Mouse (Mus musculus): ENCODE results near the gene Samd4b. TPM values are rescaled to one million over a fixed set of nuclear protein-coding genes. Genes with fewer than 3 reads are reported as not detected.

Samd4b gene
- polyA plus RNA-seq (2012; rRNA removed): 83.9 and 92.0 TPM in 2 replicates

GRCm38 (mm10) chr7:28597642-28598446 is at the start of gene Samd4b, which contains the start of gene Pak4:
Gene Samd4b, minus strand, starts transcription at chr7:28598144.
Gene Pak4, minus strand, starts transcription at chr7:28598185.
- TF ChIP-seq CTCF (IDR thresholded peaks at IDR 0.05; ENCODE audit: borderline replicate concordance, extremely low read depth, insufficient read depth, insufficient read length) (peak; percentile 37; the same call in 1 of the 2 replicates), POLR2A (IDR thresholded peaks at IDR 0.05; ENCODE audit: borderline replicate concordance, extremely low read depth, insufficient read depth, insufficient read length, poor library complexity, severe bottlenecking) (peak; percentile 97)
- DNase-seq (ENCODE audit: low read depth): peak; percentile 99

- no peak for DNase-seq (ENCODE audit: low read depth)
- TF ChIP-seq POLR2A (IDR thresholded peaks at IDR 0.05; ENCODE audit: borderline replicate concordance, extremely low read depth, insufficient read depth, insufficient read length, poor library complexity, severe bottlenecking) (no peak), CTCF (IDR thresholded peaks at IDR 0.05; ENCODE audit: borderline replicate concordance, extremely low read depth, insufficient read depth, insufficient read length) (peak; percentile 22; the same call in 1 of the 2 replicates)
Observed at GRCm38 (mm10) chr7:28647016-28647415, 49.1 kb upstream of the Samd4b start.

DNA sequence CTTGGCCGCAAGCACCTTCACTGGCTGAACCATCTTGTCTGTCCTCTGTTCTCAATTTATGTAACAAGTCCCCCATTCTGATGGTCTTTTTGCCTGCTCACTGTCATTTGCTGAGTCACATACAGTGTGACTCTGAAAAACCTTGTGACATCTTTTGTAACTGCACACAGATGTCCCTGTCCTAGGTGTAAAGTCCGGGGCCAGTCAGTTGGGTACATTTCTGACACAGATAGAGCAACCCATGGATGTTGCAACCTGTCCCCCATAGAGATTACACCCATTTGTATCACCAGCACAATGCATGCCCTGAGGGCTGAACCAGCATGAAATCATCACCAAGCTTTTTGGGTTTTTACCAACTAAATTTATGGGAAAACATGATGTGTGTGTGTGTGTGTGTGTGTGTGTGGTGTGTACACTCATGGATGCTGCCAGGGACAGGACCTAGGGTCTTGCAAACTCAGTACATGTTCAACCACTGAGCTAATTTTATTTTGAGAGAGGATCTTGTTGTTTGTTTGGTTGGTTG is 48.1 kb upstream of the Samd4b start:
- TF ChIP-seq CTCF (IDR thresholded peaks at IDR 0.05; ENCODE audit: borderline replicate concordance, extremely low read depth, insufficient read depth, insufficient read length) (no peak), POLR2A (IDR thresholded peaks at IDR 0.05; ENCODE audit: borderline replicate concordance, extremely low read depth, insufficient read depth, insufficient read length, poor library complexity, severe bottlenecking) (no peak)
- no peak for DNase-seq (ENCODE audit: low read depth)

- no peak for DNase-seq (ENCODE audit: low read depth)
Observed at GRCm38 (mm10) chr7:28645366-28645765, 47.4 kb upstream of the Samd4b start.

GRCm38 (mm10) chr7:28641546-28641945 is 43.6 kb upstream of the Samd4b start:
- TF ChIP-seq POLR2A (IDR thresholded peaks at IDR 0.05; ENCODE audit: borderline replicate concordance, extremely low read depth, insufficient read depth, insufficient read length, poor library complexity, severe bottlenecking) (no peak), CTCF (IDR thresholded peaks at IDR 0.05; ENCODE audit: borderline replicate concordance, extremely low read depth, insufficient read depth, insufficient read length) (no peak)
- DNase-seq (ENCODE audit: low read depth): no peak

More at GRCm38 (mm10) chr7:28645366-28645765, 47.4 kb upstream of the Samd4b start:
- TF ChIP-seq POLR2A (IDR thresholded peaks at IDR 0.05; ENCODE audit: borderline replicate concordance, extremely low read depth, insufficient read depth, insufficient read length, poor library complexity, severe bottlenecking) (no peak), CTCF (IDR thresholded peaks at IDR 0.05; ENCODE audit: borderline replicate concordance, extremely low read depth, insufficient read depth, insufficient read length) (no peak)

GRCm38 (mm10) chr7:28637511-28637910 is 39.6 kb upstream of the Samd4b start:
- no peak for TF ChIP-seq CTCF (IDR thresholded peaks at IDR 0.05; ENCODE audit: borderline replicate concordance, extremely low read depth, insufficient read depth, insufficient read length)
- TF ChIP-seq POLR2A (IDR thresholded peaks at IDR 0.05; ENCODE audit: borderline replicate concordance, extremely low read depth, insufficient read depth, insufficient read length, poor library complexity, severe bottlenecking): no peak
- DNase-seq (ENCODE audit: low read depth): no peak

- TF ChIP-seq CTCF (IDR thresholded peaks at IDR 0.05; ENCODE audit: borderline replicate concordance, extremely low read depth, insufficient read depth, insufficient read length) (no peak), POLR2A (IDR thresholded peaks at IDR 0.05; ENCODE audit: borderline replicate concordance, extremely low read depth, insufficient read depth, insufficient read length, poor library complexity, severe bottlenecking) (no peak)
- DNase-seq (ENCODE audit: low read depth): no peak
Observed at GRCm38 (mm10) chr7:28634128-28634527, 36.2 kb upstream of the Samd4b start.

GRCm38 (mm10) chr7:28631073-28631472 is 33.1 kb upstream of the Samd4b start, which contains the start of gene Acp7:
Gene Acp7, minus strand, starts transcription at chr7:28631332.
- TF ChIP-seq POLR2A (IDR thresholded peaks at IDR 0.05; ENCODE audit: borderline replicate concordance, extremely low read depth, insufficient read depth, insufficient read length, poor library complexity, severe bottlenecking): no peak
- TF ChIP-seq CTCF (IDR thresholded peaks at IDR 0.05; ENCODE audit: borderline replicate concordance, extremely low read depth, insufficient read depth, insufficient read length): no peak
- no peak for DNase-seq (ENCODE audit: low read depth)

GRCm38 (mm10) chr7:28624791-28625190 is 26.8 kb upstream of the Samd4b start:
- DNase-seq (ENCODE audit: low read depth): no peak
- TF ChIP-seq POLR2A (IDR thresholded peaks at IDR 0.05; ENCODE audit: borderline replicate concordance, extremely low read depth, insufficient read depth, insufficient read length, poor library complexity, severe bottlenecking) (no peak), CTCF (IDR thresholded peaks at IDR 0.05; ENCODE audit: borderline replicate concordance, extremely low read depth, insufficient read depth, insufficient read length) (no peak)

- TF ChIP-seq CTCF (IDR thresholded peaks at IDR 0.05; ENCODE audit: borderline replicate concordance, extremely low read depth, insufficient read depth, insufficient read length): no peak
- no peak for TF ChIP-seq POLR2A (IDR thresholded peaks at IDR 0.05; ENCODE audit: borderline replicate concordance, extremely low read depth, insufficient read depth, insufficient read length, poor library complexity, severe bottlenecking)
- DNase-seq (ENCODE audit: low read depth): no peak
Observed at GRCm38 (mm10) chr7:28619098-28619715, 21.3 kb upstream of the Samd4b start.

DNA sequence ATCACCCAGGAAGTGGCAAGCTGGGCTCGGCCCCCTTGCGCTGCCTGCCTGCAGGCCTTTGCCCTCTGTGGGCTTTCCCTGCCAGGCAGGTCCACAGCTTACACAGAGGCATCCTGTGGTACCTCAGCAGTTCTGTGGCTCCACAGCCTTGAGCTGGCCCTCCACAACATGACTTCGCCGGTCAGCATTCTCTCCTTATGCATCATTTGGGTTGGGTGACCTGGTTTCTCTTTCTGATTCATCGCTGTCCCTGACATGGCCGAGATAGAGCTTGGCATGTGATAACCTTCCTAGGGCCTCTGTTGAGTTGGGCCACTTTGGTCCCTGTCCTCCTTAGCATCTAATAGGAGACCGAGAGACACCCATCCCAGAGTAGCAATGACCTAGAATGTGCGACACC is 8.0 kb upstream of the Samd4b start:
- TF ChIP-seq CTCF (IDR thresholded peaks at IDR 0.05; ENCODE audit: borderline replicate concordance, extremely low read depth, insufficient read depth, insufficient read length) (no peak), POLR2A (IDR thresholded peaks at IDR 0.05; ENCODE audit: borderline replicate concordance, extremely low read depth, insufficient read depth, insufficient read length, poor library complexity, severe bottlenecking) (no peak)
- DNase-seq (ENCODE audit: low read depth): no peak

Data from brain, embryonic 14.5 days (tissue).